Mouse (Mus musculus): ENCODE measurements around the gene Gm266. TPM values are rescaled to one million over a fixed set of nuclear protein-coding genes. Genes with fewer than 3 reads are reported as not detected.

Gm266 gene
- total and polyA plus RNA-seq, 3 experiments = 0.11 TPM; not detected in 2

DNA sequence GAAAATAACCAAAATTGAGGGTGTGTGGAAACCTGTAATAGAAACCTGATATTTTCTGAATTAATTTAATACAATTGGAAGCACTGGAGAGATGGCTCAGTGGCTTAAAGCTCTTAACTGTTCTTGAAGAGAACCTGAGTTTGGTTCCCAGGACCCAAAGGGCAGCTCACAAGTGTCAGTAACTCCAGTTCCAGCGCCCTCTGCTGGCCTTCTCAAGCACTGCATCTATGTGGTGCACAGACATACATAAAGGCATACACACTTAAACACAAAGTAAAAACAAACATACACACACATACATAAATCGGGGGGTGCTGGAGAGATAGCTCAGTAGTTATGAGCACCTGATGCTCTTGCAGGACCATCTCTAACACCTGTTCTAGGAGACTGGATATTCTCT is 11.5 kb upstream of the Gm266 start:
- H3K4me3 ChIP-seq (ENCODE audit: low read depth, low read length) = no peak overlapping the region
- H3K36me3 ChIP-seq (replicated peaks) = no peaks in the 10 kb centered on the region
- TF ChIP-seq TAL1 (conservative IDR thresholded peaks at IDR 0.05; ENCODE audit: low read depth, low read length) (no peak), GATA1 (IDR thresholded peaks at IDR 0.05; ENCODE audit: borderline replicate concordance, low read length) (no peak), GATA2 (IDR thresholded peaks at IDR 0.05; ENCODE audit: borderline replicate concordance, low read depth, low read length) (no peak), POLR2AphosphoS5 (IDR thresholded peaks at IDR 0.05; ENCODE audit: insufficient replicate concordance, low read depth, low read length) (no peak), CTCF (IDR thresholded peaks at IDR 0.05; ENCODE audit: low read depth, low read length) (peak; percentile 67)
- ATAC-seq (ENCODE audit: extremely low read depth, insufficient number of reproducible peaks, low FRiP score, poor library complexity, severe bottlenecking) (no peak), DNase-seq (ENCODE audit: low spot score) (no peak)
- H3K4me1 ChIP-seq (ENCODE audit: insufficient read depth, low read depth, low read length) = peaks cover 7% of the 10 kb centered on the region
- peaks cover 28% of the 10 kb centered on the region for H3K27me3 ChIP-seq (ENCODE audit: insufficient read depth, low read length)
- 0 out of 2 replicates have a peak, but pooled peaks cover 2% of the 10 kb centered on the region for H3K9me3 ChIP-seq (replicated peaks)

- ATAC-seq (ENCODE audit: extremely low read depth, insufficient number of reproducible peaks, low FRiP score, poor library complexity, severe bottlenecking) (no peak), DNase-seq (ENCODE audit: low spot score) (no peak)
- peaks cover 34% of the 10 kb centered on the region for H3K27me3 ChIP-seq (ENCODE audit: insufficient read depth, low read length)
- no peaks in the 10 kb centered on the region for H3K36me3 ChIP-seq (replicated peaks)
- TF ChIP-seq TAL1 (conservative IDR thresholded peaks at IDR 0.05; ENCODE audit: low read depth, low read length) = no peak
- no peak for TF ChIP-seq POLR2AphosphoS5 (IDR thresholded peaks at IDR 0.05; ENCODE audit: insufficient replicate concordance, low read depth, low read length)
- TF ChIP-seq GATA2 (IDR thresholded peaks at IDR 0.05; ENCODE audit: borderline replicate concordance, low read depth, low read length) = no peak
- TF ChIP-seq GATA1 (IDR thresholded peaks at IDR 0.05; ENCODE audit: borderline replicate concordance, low read length) = no peak
- no peak for TF ChIP-seq CTCF (IDR thresholded peaks at IDR 0.05; ENCODE audit: low read depth, low read length)
- H3K4me3 ChIP-seq (ENCODE audit: low read depth, low read length) = no peak overlapping the region
- H3K9me3 ChIP-seq (replicated peaks) = 0 out of 2 replicates have a peak, but pooled peaks cover 2% of the 10 kb centered on the region
- H3K4me1 ChIP-seq (ENCODE audit: insufficient read depth, low read depth, low read length) = no peaks in the 10 kb centered on the region
Observed at GRCm38 (mm10) chr12:111494931-111495330, 9.3 kb upstream of the Gm266 start.

GRCm38 (mm10) chr12:111489261-111489865 is 3.7 kb upstream of the Gm266 start:
- TF ChIP-seq GATA1 (IDR thresholded peaks at IDR 0.05; ENCODE audit: borderline replicate concordance, low read length) (no peak), POLR2AphosphoS5 (IDR thresholded peaks at IDR 0.05; ENCODE audit: insufficient replicate concordance, low read depth, low read length) (no peak), CTCF (IDR thresholded peaks at IDR 0.05; ENCODE audit: low read depth, low read length) (no peak), GATA2 (IDR thresholded peaks at IDR 0.05; ENCODE audit: borderline replicate concordance, low read depth, low read length) (no peak), TAL1 (conservative IDR thresholded peaks at IDR 0.05; ENCODE audit: low read depth, low read length) (no peak)
- Histone ChIP-seq H3K4me1 (ENCODE audit: insufficient read depth, low read depth, low read length) (peaks cover 15% of the 10 kb centered on the region), H3K36me3 (replicated peaks) (no peaks in the 10 kb centered on the region), H3K9me3 (replicated peaks) (peaks cover 12% of the 10 kb centered on the region), H3K4me3 (ENCODE audit: low read depth, low read length) (no peak overlapping the region), H3K27me3 (ENCODE audit: insufficient read depth, low read length) (peaks cover 56% of the 10 kb centered on the region)
- DNase-seq (ENCODE audit: low spot score) = no peak
- ATAC-seq (ENCODE audit: extremely low read depth, insufficient number of reproducible peaks, low FRiP score, poor library complexity, severe bottlenecking) = no peak

- H3K4me3 ChIP-seq (ENCODE audit: low read depth, low read length) = no peak overlapping the region
- H3K27me3 ChIP-seq (ENCODE audit: insufficient read depth, low read length) = peaks cover 59% of the 10 kb centered on the region
- TF ChIP-seq POLR2AphosphoS5 (IDR thresholded peaks at IDR 0.05; ENCODE audit: insufficient replicate concordance, low read depth, low read length) (no peak), TAL1 (conservative IDR thresholded peaks at IDR 0.05; ENCODE audit: low read depth, low read length) (no peak), GATA2 (IDR thresholded peaks at IDR 0.05; ENCODE audit: borderline replicate concordance, low read depth, low read length) (no peak), GATA1 (IDR thresholded peaks at IDR 0.05; ENCODE audit: borderline replicate concordance, low read length) (no peak), CTCF (IDR thresholded peaks at IDR 0.05; ENCODE audit: low read depth, low read length) (no peak)
- H3K36me3 ChIP-seq (replicated peaks) = no peaks in the 10 kb centered on the region
- peaks cover 15% of the 10 kb centered on the region for H3K4me1 ChIP-seq (ENCODE audit: insufficient read depth, low read depth, low read length)
- ATAC-seq (ENCODE audit: extremely low read depth, insufficient number of reproducible peaks, low FRiP score, poor library complexity, severe bottlenecking) (no peak), DNase-seq (ENCODE audit: low spot score) (no peak)
- H3K9me3 ChIP-seq (replicated peaks) = peaks cover 12% of the 10 kb centered on the region
Observed at GRCm38 (mm10) chr12:111486455-111486854, 832 bp upstream of the Gm266 start.

DNA sequence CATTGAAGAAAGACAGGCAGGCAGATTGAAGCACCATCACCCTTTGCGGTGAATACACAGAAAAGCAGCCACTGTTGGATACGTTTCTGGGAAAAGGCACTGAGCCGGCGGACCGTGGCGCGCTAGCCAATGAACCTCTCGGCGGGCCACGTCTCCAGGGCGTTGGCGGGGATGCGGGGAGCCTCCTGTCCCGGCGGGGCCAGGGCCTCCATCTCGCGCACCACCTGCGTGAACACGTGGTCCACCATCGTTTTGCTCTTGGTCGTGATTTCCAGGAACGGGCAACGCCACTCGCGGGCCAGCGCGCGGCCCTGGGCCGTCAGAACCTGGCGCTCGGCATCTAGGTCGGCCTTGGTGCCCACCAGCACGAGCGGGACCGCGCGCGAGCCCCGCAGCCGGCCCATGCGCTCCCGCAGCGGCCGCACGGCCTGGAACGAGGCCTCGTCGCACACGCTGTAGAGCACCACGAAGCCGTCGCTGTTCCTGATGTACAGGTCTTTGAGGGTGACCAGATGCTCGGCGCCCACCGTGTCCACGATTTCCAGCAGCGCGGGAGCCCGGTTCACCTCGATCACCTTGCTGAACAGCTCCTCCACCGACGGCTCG is 474 bp downstream of the Gm266 start:
- Histone ChIP-seq H3K27me3 (ENCODE audit: insufficient read depth, low read length) (peaks cover 59% of the 10 kb centered on the region), H3K36me3 (replicated peaks) (no peaks in the 10 kb centered on the region), H3K4me3 (ENCODE audit: low read depth, low read length) (no peak overlapping the region), H3K9me3 (replicated peaks) (peaks cover 12% of the 10 kb centered on the region), H3K4me1 (ENCODE audit: insufficient read depth, low read depth, low read length) (peaks cover 15% of the 10 kb centered on the region)
- TF ChIP-seq TAL1 (conservative IDR thresholded peaks at IDR 0.05; ENCODE audit: low read depth, low read length) (no peak), GATA1 (IDR thresholded peaks at IDR 0.05; ENCODE audit: borderline replicate concordance, low read length) (no peak), CTCF (IDR thresholded peaks at IDR 0.05; ENCODE audit: low read depth, low read length) (no peak), POLR2AphosphoS5 (IDR thresholded peaks at IDR 0.05; ENCODE audit: insufficient replicate concordance, low read depth, low read length) (no peak), GATA2 (IDR thresholded peaks at IDR 0.05; ENCODE audit: borderline replicate concordance, low read depth, low read length) (no peak)
- DNase-seq (ENCODE audit: low spot score) (no peak), ATAC-seq (ENCODE audit: extremely low read depth, insufficient number of reproducible peaks, low FRiP score, poor library complexity, severe bottlenecking) (no peak)

DNA sequence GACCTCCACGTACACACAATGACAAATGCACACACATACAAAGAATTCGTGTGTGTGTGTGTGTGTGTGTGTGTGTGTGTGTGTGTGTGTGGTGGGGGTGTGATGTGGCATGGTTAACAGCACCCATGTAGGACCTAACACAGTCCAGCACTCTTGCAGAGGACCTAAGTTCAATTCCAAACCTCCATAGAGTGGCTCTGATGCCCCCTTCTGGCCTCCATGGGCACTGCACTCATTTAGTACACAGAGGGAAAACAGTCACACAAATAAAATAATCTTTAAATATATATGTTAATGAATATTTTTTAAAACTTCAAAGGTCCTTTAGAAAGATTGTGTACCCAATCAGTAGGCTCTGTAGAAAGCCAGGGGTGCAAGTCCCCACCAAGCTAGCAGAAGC is 5.7 kb downstream of the Gm266 start:
- ATAC-seq (ENCODE audit: extremely low read depth, insufficient number of reproducible peaks, low FRiP score, poor library complexity, severe bottlenecking) = no peak
- DNase-seq (ENCODE audit: low spot score) = no peak
- TF ChIP-seq CTCF (IDR thresholded peaks at IDR 0.05; ENCODE audit: low read depth, low read length) = peak; percentile 60
- no peak for TF ChIP-seq GATA2 (IDR thresholded peaks at IDR 0.05; ENCODE audit: borderline replicate concordance, low read depth, low read length)
- peaks cover 53% of the 10 kb centered on the region for H3K27me3 ChIP-seq (ENCODE audit: insufficient read depth, low read length)
- no peak overlapping the region for H3K4me3 ChIP-seq (ENCODE audit: low read depth, low read length)
- H3K4me1 ChIP-seq (ENCODE audit: insufficient read depth, low read depth, low read length) = no peaks in the 10 kb centered on the region
- no peaks in the 10 kb centered on the region for H3K36me3 ChIP-seq (replicated peaks)
- peaks cover 3% of the 10 kb centered on the region; the same call in 1 of the 2 replicates for H3K9me3 ChIP-seq (replicated peaks)

Measured in G1E (cell line).